Mouse (Mus musculus): Measurements from ENCODE around the gene Uncx. TPM values are rescaled to one million over a fixed set of nuclear protein-coding genes. Genes with fewer than 3 reads are reported as not detected.

The Uncx gene
- polyA plus RNA-seq, 1 experiment = not detected

GRCm38 (mm10) chr5:139542556-139542955, 738 bp upstream of the Uncx start:
- Histone ChIP-seq H3K4me3 (ENCODE audit: low read depth, low read length) (no peak overlapping the region), H3K27me3 (ENCODE audit: control insufficient read depth, insufficient read depth, low read length) (peaks cover 85% of the 10 kb centered on the region), H3K36me3 (ENCODE audit: control insufficient read depth, insufficient read depth, low read length) (no peaks in the 10 kb centered on the region), H3K4me1 (ENCODE audit: control insufficient read depth, insufficient read depth, insufficient read length, low read length) (peaks cover 7% of the 10 kb centered on the region; the same call in 1 of the 2 replicates), H3K27ac (ENCODE audit: insufficient read depth, low read depth, low read length) (no peak overlapping the region)
- TF ChIP-seq CTCF (IDR thresholded peaks at IDR 0.05; ENCODE audit: extremely low read depth, insufficient read length, insufficient replicate concordance, low read depth, low read length) (no peak), POLR2A (IDR thresholded peaks at IDR 0.05; ENCODE audit: low read depth, low read length) (no peak)
- 7% methylated on average over 5 of the region's 5 CpGs for WGBS

- no peak overlapping the region for H3K27ac ChIP-seq (ENCODE audit: insufficient read depth, low read depth, low read length)
- peaks cover 7% of the 10 kb centered on the region; the same call in 1 of the 2 replicates for H3K4me1 ChIP-seq (ENCODE audit: control insufficient read depth, insufficient read depth, insufficient read length, low read length)
- H3K4me3 ChIP-seq (ENCODE audit: low read depth, low read length) = no peak overlapping the region; the same call in 1 of the 2 replicates
- TF ChIP-seq POLR2A (IDR thresholded peaks at IDR 0.05; ENCODE audit: low read depth, low read length) = no peak
- no peak for TF ChIP-seq CTCF (IDR thresholded peaks at IDR 0.05; ENCODE audit: extremely low read depth, insufficient read length, insufficient replicate concordance, low read depth, low read length)
- H3K27me3 ChIP-seq (ENCODE audit: control insufficient read depth, insufficient read depth, low read length) = peaks cover 82% of the 10 kb centered on the region
- 2% methylated on average over 71 of the region's 71 CpGs for WGBS
- no peaks in the 10 kb centered on the region for H3K36me3 ChIP-seq (ENCODE audit: control insufficient read depth, insufficient read depth, low read length)
Observed at GRCm38 (mm10) chr5:139543650-139544270, 466 bp downstream of the Uncx start.

- peaks cover 7% of the 10 kb centered on the region; the same call in 1 of the 2 replicates for H3K4me1 ChIP-seq (ENCODE audit: control insufficient read depth, insufficient read depth, insufficient read length, low read length)
- no peaks in the 10 kb centered on the region for H3K36me3 ChIP-seq (ENCODE audit: control insufficient read depth, insufficient read depth, low read length)
- TF ChIP-seq POLR2A (IDR thresholded peaks at IDR 0.05; ENCODE audit: low read depth, low read length) = no peak
- no peak for TF ChIP-seq CTCF (IDR thresholded peaks at IDR 0.05; ENCODE audit: extremely low read depth, insufficient read length, insufficient replicate concordance, low read depth, low read length)
- H3K27me3 ChIP-seq (ENCODE audit: control insufficient read depth, insufficient read depth, low read length) = peaks cover 86% of the 10 kb centered on the region
- WGBS = 3% methylated on average over 54 of the region's 54 CpGs
- no peak overlapping the region for H3K4me3 ChIP-seq (ENCODE audit: low read depth, low read length)
- no peak overlapping the region for H3K27ac ChIP-seq (ENCODE audit: insufficient read depth, low read depth, low read length)
Observed at GRCm38 (mm10) chr5:139544271-139545135, 1.2 kb downstream of the Uncx start.

- Histone ChIP-seq H3K27me3 (ENCODE audit: control insufficient read depth, insufficient read depth, low read length) (peaks cover 90% of the 10 kb centered on the region), H3K36me3 (ENCODE audit: control insufficient read depth, insufficient read depth, low read length) (no peaks in the 10 kb centered on the region), H3K4me3 (ENCODE audit: low read depth, low read length) (no peak overlapping the region), H3K4me1 (ENCODE audit: control insufficient read depth, insufficient read depth, insufficient read length, low read length) (peaks cover 6% of the 10 kb centered on the region; the same call in 1 of the 2 replicates), H3K27ac (ENCODE audit: insufficient read depth, low read depth, low read length) (no peak overlapping the region)
- TF ChIP-seq CTCF (IDR thresholded peaks at IDR 0.05; ENCODE audit: extremely low read depth, insufficient read length, insufficient replicate concordance, low read depth, low read length) (no peak), POLR2A (IDR thresholded peaks at IDR 0.05; ENCODE audit: low read depth, low read length) (no peak)
- 10% methylated on average over 7 of the region's 7 CpGs for WGBS
Observed at GRCm38 (mm10) chr5:139545221-139545620, 1.9 kb downstream of the Uncx start.

- WGBS = 8% methylated on average over 9 of the region's 9 CpGs
- Histone ChIP-seq H3K4me1 (ENCODE audit: control insufficient read depth, insufficient read depth, insufficient read length, low read length) (peaks cover 3% of the 10 kb centered on the region; the same call in 1 of the 2 replicates), H3K4me3 (ENCODE audit: low read depth, low read length) (no peak overlapping the region), H3K27ac (ENCODE audit: insufficient read depth, low read depth, low read length) (no peak overlapping the region), H3K36me3 (ENCODE audit: control insufficient read depth, insufficient read depth, low read length) (no peaks in the 10 kb centered on the region), H3K27me3 (ENCODE audit: control insufficient read depth, insufficient read depth, low read length) (peaks cover 89% of the 10 kb centered on the region)
- TF ChIP-seq POLR2A (IDR thresholded peaks at IDR 0.05; ENCODE audit: low read depth, low read length) (no peak), CTCF (IDR thresholded peaks at IDR 0.05; ENCODE audit: extremely low read depth, insufficient read length, insufficient replicate concordance, low read depth, low read length) (no peak)
Observed at GRCm38 (mm10) chr5:139545673-139546335, 2.5 kb downstream of the Uncx start.

- Histone ChIP-seq H3K27ac (ENCODE audit: insufficient read depth, low read depth, low read length) (no peak overlapping the region), H3K27me3 (ENCODE audit: control insufficient read depth, insufficient read depth, low read length) (peaks cover 88% of the 10 kb centered on the region), H3K36me3 (ENCODE audit: control insufficient read depth, insufficient read depth, low read length) (no peaks in the 10 kb centered on the region), H3K4me1 (ENCODE audit: control insufficient read depth, insufficient read depth, insufficient read length, low read length) (peaks cover 3% of the 10 kb centered on the region; the same call in 1 of the 2 replicates), H3K4me3 (ENCODE audit: low read depth, low read length) (no peak overlapping the region)
- no peak for TF ChIP-seq POLR2A (IDR thresholded peaks at IDR 0.05; ENCODE audit: low read depth, low read length)
- TF ChIP-seq CTCF (IDR thresholded peaks at IDR 0.05; ENCODE audit: extremely low read depth, insufficient read length, insufficient replicate concordance, low read depth, low read length) = no peak
- WGBS = 3% methylated on average over 26 of the region's 26 CpGs
Observed at GRCm38 (mm10) chr5:139546336-139546770, 3.1 kb downstream of the Uncx start.

Measured in small intestine, adult 2 months (tissue).